Mouse (Mus musculus) lung, postnatal 0 days (tissue): ENCODE measurements at regions not wholly inside any gene's neighbourhood (a gene's known extent, or its start where the extent isn't known, plus 50 kb on each side); places are given as distances from the start of the nearest gene placed in this dataset.

Experiments
- ATAC-seq: fragments of 200-750 bp; cut with Nextera tagmentation; 2 replicates; pipeline ENCODE4 v1.8.0; 2017; ENCODE audit warnings: moderate library complexity
- DNase-seq: peaks from one replicate; pipeline ENCODE4 v3.0.0-alpha.2; 2016; ENCODE audit warnings: low spot score
- H3K27ac ChIP-seq: fragments of 300-500 bp; sonication (generic); 2 replicates; pipeline ENCODE4 v1.5.1; 2014; ENCODE audit warnings: antibody characterized with exemption, mild to moderate bottlenecking, low read length, mixed read lengths
- H3K27me3 ChIP-seq: fragments of 300-500 bp; sonication (generic); replicated peaks from 2 replicates; pipeline ENCODE4 v1.6.1; 2014; ENCODE audit warnings: low read length, mixed read lengths; ENCODE audit not compliant: insufficient read depth
- H3K36me3 ChIP-seq: fragments of 300-500 bp; sonication (generic); 2 replicates; pipeline ENCODE4 v1.6.1; 2014; ENCODE audit warnings: low read length, mixed read lengths; ENCODE audit not compliant: insufficient read depth
- H3K4me1 ChIP-seq: fragments of 300-500 bp; sonication (generic); 2 replicates; pipeline ENCODE4 v1.6.1; 2014; ENCODE audit warnings: antibody characterized with exemption, low read depth, low read length, mixed read lengths; ENCODE audit not compliant: insufficient read depth
- H3K4me2 ChIP-seq: fragments of 300-500 bp; sonication (generic); replicated peaks from 2 replicates; pipeline ENCODE4 v1.6.1; 2014; ENCODE audit warnings: low read depth, mild to moderate bottlenecking, low read length, moderate library complexity, mixed read lengths
- H3K4me3 ChIP-seq: fragments of 300-500 bp; sonication (generic); 2 replicates; pipeline ENCODE4 v1.5.1; 2014; ENCODE audit warnings: low read depth, low read length
- H3K9ac ChIP-seq: fragments of 300-500 bp; sonication (generic); replicated peaks from 2 replicates; pipeline ENCODE4 v1.6.1; 2014; ENCODE audit warnings: low read depth, mild to moderate bottlenecking
- H3K9me3 ChIP-seq: fragments of 300-500 bp; sonication (generic); 2 replicates; pipeline ENCODE4 v1.6.1; 2016; ENCODE audit warnings: low read length, mixed read lengths
- CTCF ChIP-seq: IDR thresholded peaks from 2 replicates; pipeline ENCODE4 v1.5.1; 2016; ENCODE audit warnings: antibody characterized with exemption, mild to moderate bottlenecking
- EP300 ChIP-seq: IDR thresholded peaks from 2 replicates; pipeline ENCODE4 v1.6.1; 2016; ENCODE audit warnings: antibody characterized with exemption, mild to moderate bottlenecking, control low read depth
- WGBS: fragments of 180-500 bp; shearing (Covaris S2); extraction: QIAGEN DNeasy Blood & Tissue Kit; methylation state at CpG from one replicate; pipeline ENCODE4 v1.1.7; 2014; 5-methylcytosine and 5-hydroxymethylcytosine counted together

DNA sequence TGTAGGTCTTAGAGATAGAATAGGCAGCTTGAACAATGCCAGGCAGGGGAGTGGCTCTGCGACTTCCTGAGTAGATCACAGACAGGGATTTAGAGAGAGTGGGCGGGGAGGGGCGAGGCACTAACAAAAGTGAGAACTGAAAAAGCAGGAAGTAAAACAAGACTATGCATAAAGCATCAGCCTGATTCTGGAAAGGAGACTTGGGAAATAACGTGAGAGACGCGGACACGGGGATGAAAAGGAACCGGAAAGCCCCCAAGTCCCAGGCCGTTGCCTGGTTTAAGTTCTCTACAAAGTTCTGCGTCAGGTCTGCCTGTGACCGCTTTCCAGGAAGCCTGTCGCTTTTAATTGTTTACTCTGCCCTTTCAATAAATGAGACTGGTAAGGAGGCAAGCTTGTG, 86.3 kb downstream of the D16Ertd472e start:
- H3K27me3 ChIP-seq: no peaks in the 10 kb centered on the region
- peak overlapping the region; percentile 40 for H3K4me2 ChIP-seq
- TF ChIP-seq EP300: peak; percentile 67
- no peak for TF ChIP-seq CTCF
- no peaks in the 10 kb centered on the region for H3K4me1 ChIP-seq
- ATAC-seq: peak; percentile 91
- H3K27ac ChIP-seq: peak overlapping the region; percentile 68
- WGBS: 16% methylated on average over 12 of the region's 12 CpGs
- H3K36me3 ChIP-seq: no peaks in the 10 kb centered on the region
- H3K4me3 ChIP-seq: peak overlapping the region; percentile 8; the same call in 1 of the 2 replicates
- no peaks in the 10 kb centered on the region; the same call in 1 of the 2 replicates for H3K9me3 ChIP-seq
- H3K9ac ChIP-seq: no peak overlapping the region
- peak; percentile 87 for DNase-seq

DNA sequence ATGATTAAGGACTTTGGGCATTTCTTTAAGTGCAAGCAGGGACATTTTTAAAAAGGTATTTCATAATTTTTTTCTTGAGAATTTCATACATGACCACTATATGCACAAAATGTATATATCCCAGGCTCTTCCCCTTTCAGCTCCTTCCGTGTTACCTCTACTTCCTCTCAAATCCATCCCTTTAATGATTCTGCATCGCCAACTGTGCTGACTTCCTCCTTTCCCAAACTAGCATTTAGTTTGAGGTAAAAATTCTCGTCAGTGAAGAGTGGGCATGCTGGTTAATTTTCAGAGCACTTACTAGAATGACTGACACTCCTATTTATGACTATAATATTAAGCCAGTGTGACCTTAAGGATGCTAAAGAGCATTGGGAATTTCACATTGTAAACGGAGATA, 86.9 kb downstream of the D16Ertd472e start:
- 36% methylated on average over 4 of the region's 4 CpGs for WGBS
- H3K27me3 ChIP-seq: no peaks in the 10 kb centered on the region
- ATAC-seq (no peak), DNase-seq (no peak)
- H3K4me2 ChIP-seq: peak overlapping the region; percentile 40; the same call in 1 of the 2 replicates
- no peak overlapping the region for H3K4me3 ChIP-seq
- no peaks in the 10 kb centered on the region for H3K36me3 ChIP-seq
- no peaks in the 10 kb centered on the region; the same call in 1 of the 2 replicates for H3K9me3 ChIP-seq
- TF ChIP-seq EP300 (no peak), CTCF (no peak)
- H3K9ac ChIP-seq: no peak overlapping the region
- H3K4me1 ChIP-seq: no peaks in the 10 kb centered on the region
- H3K27ac ChIP-seq: peak overlapping the region; percentile 68; the same call in 1 of the 2 replicates

DNA sequence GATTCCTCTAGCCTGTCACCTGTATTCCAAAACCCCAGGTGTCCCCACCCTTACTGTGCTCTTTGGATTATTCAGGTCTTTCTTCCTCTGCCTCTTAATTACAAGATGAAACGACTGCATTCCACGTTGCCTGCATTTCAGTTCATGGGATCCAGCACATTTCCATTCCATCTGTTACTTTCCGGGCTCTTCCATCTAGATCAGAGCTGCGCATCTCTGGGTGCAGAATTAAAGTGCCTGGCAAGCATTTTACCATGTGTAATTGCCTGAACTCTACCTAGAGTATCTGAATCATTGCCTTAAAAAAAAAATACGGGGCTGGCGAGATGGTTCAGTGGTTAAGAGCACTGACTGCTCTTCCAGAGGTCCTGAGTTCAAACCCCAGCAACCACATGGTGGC, 90.0 kb downstream of the D16Ertd472e start:
- no peak overlapping the region for H3K4me3 ChIP-seq
- TF ChIP-seq EP300 (no peak), CTCF (no peak)
- no peak overlapping the region for H3K4me2 ChIP-seq
- ATAC-seq (no peak), DNase-seq (no peak)
- no peaks in the 10 kb centered on the region for H3K4me1 ChIP-seq
- 86% methylated on average over 6 of the region's 6 CpGs for WGBS
- H3K9me3 ChIP-seq: no peaks in the 10 kb centered on the region
- no peaks in the 10 kb centered on the region for H3K27me3 ChIP-seq
- no peak overlapping the region for H3K9ac ChIP-seq
- no peaks in the 10 kb centered on the region for H3K36me3 ChIP-seq
- no peak overlapping the region for H3K27ac ChIP-seq

DNA sequence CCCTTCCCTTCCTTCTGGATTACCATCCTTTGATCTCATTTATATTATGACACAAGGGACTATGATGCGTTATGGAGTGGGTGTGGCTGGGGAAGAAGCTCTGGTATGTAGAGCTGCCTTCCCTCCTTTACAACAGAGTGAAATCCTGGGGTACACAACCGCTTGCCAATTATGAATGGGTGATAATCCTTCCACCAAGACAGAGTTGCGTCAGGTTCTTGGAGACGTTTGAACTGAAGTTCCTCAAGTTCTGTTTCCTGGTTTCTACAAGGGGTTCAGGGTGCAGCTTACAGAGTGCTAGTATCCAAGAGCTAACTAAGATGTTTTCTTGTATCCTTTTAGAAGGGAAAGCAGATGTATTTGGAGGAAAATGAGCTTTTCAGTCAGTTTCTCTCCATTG, 92.2 kb downstream of the D16Ertd472e start:
- ATAC-seq (no peak), DNase-seq (no peak)
- Histone ChIP-seq H3K27me3 (no peaks in the 10 kb centered on the region), H3K36me3 (no peaks in the 10 kb centered on the region), H3K9ac (no peak overlapping the region), H3K4me2 (no peak overlapping the region), H3K27ac (no peak overlapping the region), H3K4me3 (no peak overlapping the region), H3K9me3 (no peaks in the 10 kb centered on the region), H3K4me1 (no peaks in the 10 kb centered on the region)
- no peak for TF ChIP-seq CTCF
- TF ChIP-seq EP300: no peak
- WGBS: 85% methylated on average over 4 of the region's 4 CpGs

DNA sequence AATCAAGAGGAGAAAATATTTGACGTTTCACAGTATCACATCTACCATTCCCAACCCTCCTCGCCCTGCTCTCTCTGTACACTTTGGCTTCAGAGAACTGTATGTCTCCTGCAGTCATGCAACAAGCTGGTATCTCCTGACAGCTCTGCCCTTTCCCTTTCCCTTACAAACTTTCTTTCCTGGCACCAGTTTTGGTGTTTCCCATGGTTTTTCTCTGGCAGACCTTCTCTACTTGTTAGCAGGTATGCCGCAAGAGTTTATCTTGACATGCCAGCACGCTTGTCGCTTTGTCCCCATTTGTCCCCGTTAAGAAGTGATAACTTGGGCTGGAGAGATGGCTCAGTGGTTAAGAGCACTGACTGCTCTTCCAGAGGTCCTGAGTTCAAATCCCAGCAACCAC, 94.9 kb downstream of the D16Ertd472e start:
- Histone ChIP-seq H3K9ac (no peak overlapping the region), H3K4me2 (no peak overlapping the region), H3K4me1 (no peaks in the 10 kb centered on the region), H3K4me3 (no peak overlapping the region), H3K9me3 (no peaks in the 10 kb centered on the region), H3K27me3 (no peaks in the 10 kb centered on the region), H3K36me3 (no peaks in the 10 kb centered on the region), H3K27ac (no peak overlapping the region)
- no peak for DNase-seq
- TF ChIP-seq EP300: no peak
- TF ChIP-seq CTCF: no peak
- WGBS: 87% methylated on average over 6 of the region's 6 CpGs
- ATAC-seq: no peak

DNA sequence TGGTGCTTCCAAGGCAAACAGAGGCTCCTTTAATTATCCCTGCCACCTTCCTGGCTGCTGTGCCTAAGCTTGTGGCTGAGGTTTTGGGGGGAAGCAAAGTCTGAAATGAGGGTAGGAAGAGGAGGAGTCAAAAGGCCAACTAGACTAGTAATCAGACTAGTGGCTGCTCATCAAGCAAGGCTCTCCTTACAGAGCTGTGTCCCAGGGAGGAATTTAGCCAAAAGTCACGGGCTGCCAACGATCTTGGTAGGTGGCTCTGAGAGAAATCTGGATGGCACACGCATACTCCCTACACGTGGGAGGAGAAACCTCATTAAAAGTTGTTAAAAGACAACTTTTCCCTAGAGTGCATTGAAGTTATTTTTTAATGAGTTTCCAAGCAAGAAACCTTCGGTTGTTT, 95.4 kb downstream of the D16Ertd472e start:
- Histone ChIP-seq H3K9me3 (no peaks in the 10 kb centered on the region), H3K9ac (no peak overlapping the region), H3K4me3 (no peak overlapping the region), H3K4me2 (no peak overlapping the region), H3K36me3 (no peaks in the 10 kb centered on the region), H3K27ac (no peak overlapping the region), H3K27me3 (no peaks in the 10 kb centered on the region), H3K4me1 (no peaks in the 10 kb centered on the region)
- no peak for ATAC-seq
- 79% methylated on average over 5 of the region's 5 CpGs for WGBS
- no peak for DNase-seq
- TF ChIP-seq EP300: no peak

DNA sequence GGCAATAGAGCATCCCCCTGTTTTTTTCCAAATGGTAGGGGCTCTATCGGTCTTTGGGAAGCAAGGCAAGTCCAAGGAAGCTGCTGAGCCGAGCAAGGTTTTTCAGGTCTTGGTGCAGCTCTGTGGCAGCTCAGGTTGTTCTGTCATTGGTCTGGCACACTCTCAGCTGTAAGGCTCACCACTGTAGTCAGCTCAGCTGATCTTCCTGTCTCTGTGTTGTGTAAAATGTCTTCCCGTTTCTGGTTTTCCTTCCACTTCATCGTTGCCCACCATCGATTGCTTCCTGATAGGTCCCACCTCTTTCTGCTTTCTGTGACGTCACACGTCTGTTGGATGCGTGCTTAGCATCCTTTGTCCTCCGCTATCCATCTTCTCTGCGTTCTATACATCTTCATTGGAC, 96.2 kb downstream of the D16Ertd472e start:
- Histone ChIP-seq H3K9ac (no peak overlapping the region), H3K9me3 (no peaks in the 10 kb centered on the region), H3K4me3 (no peak overlapping the region), H3K27ac (no peak overlapping the region), H3K4me1 (no peaks in the 10 kb centered on the region), H3K27me3 (no peaks in the 10 kb centered on the region), H3K36me3 (no peaks in the 10 kb centered on the region), H3K4me2 (no peak overlapping the region)
- 89% methylated on average over 10 of the region's 10 CpGs for WGBS
- ATAC-seq (no peak), DNase-seq (no peak)
- TF ChIP-seq EP300: no peak
- TF ChIP-seq CTCF: no peak
